Mouse (Mus musculus) gastrocnemius, adult 18-20 months (tissue): Measurements from ENCODE around the gene Olfr146. TPM values are rescaled to one million over a fixed set of nuclear protein-coding genes. Genes with fewer than 3 reads are reported as not detected.

ENCODE experiments used
- DNase-seq: peaks from one replicate; pipeline ENCODE4 v3.0.0; 2021; ENCODE audit warnings: low spot score
- long read RNA-seq, 2 experiments: library from polyadenylated mRNA; stranded (forward); transcript quantifications; one replicate each; pipeline ENCODE4 v2.0.0; 2021
- microRNA-seq: library from miRNA; unstranded; fragments of <30 nt; microRNA quantifications from one replicate; pipeline ENCODE4 v1.2.0, GENCODE M21; 2021
- total RNA-seq, 2 experiments: library from RNA; stranded (reverse); gene quantifications; 2 replicates each; pipeline ENCODE4 v1.2.3; 2021

Gene Olfr146
- not detected for total RNA-seq
- long read RNA-seq, experiment 1 = 0 reads
- long read RNA-seq, experiment 2 = 0 reads

DNA sequence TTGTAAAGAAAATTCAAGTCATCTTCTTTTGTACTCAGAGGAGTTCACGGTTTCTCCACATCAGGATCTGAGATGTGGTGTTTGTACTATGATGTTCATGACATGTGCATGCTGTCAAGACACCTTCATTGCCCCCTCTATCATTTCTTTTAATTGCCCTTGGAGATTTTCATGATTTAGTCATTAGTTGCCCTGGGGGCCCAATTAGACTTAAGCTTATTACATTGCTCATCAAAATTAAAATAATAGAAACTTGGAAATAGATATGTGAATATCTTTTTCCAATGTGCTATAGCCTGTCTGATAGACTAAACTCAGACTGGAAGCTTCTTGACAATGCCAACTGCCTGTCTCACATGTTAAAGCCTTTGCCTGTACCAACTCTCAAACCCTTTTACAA is at the start of gene Olfr146:
Gene Olfr146 (minus strand): TSS at position 101 of the 400 bp plus-strand sequence.
- no peak for DNase-seq

DNA sequence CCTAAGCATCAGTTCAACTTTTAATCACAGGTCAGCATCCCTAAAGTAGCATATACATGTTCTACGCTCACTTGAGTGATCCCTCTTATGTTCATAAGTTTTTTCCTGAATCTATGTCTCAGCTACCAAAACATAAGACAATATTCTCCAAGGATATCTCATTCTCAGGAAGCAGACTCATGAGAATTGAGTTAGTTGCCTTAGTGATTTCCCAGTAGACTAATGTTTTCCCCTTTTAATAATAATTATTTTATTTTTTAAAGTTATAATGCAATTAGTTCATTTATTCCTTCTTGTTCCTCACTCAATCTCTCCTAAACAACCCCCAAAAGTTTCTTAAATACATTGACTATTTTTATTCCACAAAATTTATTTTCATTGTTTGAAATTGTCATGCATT is 41.7 kb upstream of the Olfr146 start, which contains the start of gene Olfr937:
Gene Olfr937 (minus strand): TSS at position 101 of the 400 bp plus-strand sequence.
- no peak for DNase-seq

DNA sequence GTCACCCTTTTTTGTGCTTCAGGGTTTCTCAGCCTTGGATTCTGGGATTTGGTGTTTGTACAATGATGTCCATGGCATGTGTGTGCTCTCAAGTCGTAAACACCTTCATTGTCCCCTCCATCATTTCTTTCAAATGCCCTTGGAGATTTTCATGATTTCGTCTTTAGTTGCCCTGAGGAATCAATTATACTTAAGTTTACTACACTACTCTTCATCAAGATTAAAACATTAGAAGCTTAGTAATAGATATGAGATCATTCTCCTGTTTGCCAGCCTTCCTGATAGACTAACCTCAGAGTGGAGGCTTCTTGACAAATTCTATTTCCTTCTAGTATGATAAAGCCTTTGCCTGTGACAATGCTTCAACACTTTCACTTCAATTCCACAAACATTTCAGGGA is 23.6 kb downstream of the Olfr146 start, which contains the start of gene Olfr935:
Gene Olfr935 (minus strand): TSS at position 101 of the 400 bp plus-strand sequence.
- no peak for DNase-seq

DNA sequence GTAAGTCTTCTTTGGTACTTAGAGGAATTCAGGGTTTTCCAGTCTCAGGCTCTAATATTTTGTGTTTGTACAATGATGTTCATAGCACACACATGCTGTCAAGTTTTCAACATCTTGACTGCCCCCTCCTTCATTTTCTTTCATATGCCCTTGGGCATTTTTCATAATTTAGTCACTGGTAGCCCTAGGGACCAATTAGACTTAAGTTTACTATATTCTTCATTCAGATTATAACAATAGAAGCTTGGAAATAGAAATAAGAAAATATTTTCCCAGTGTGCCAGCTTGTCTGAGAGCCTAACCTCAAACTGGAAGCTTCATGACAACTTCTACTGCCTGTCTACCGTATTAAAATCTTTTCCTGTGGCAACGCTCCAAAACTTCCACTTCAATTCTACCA is 35.0 kb downstream of the Olfr146 start, which contains the start of gene Olfr934:
Gene Olfr934 (minus strand): TSS at position 101 of the 400 bp plus-strand sequence.
- no peak for DNase-seq

DNA sequence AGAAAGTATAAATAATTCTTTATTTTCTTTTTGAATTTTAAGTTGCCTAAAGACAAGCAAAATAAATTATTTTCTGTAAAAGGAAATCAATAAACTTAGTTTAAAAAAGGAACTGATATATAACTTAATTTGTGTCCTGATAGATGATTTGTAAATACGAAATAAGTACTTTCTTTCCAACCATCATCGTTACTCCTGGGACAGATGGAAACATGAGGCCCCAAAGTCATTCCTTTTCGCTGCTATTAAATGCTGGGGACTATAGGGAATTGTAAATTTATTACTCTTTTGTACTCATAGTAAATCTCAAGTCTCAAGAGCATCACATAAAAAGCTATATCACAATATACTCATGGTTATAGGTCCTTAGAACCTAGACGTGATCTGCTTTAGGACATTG is 51.2 kb downstream of the Olfr146 start, which contains the start of gene Olfr933:
Gene Olfr933 (plus strand): TSS at position 301 of the 400 bp plus-strand sequence.
- no peak for DNase-seq

Small RNAs within 50 kb of the gene (microRNA-seq; reads per million reads assigned to microRNA genes)
- gene Gm25529 = not detected

Other genes with a start within 250 kb of the Olfr146 start
- gene Olfr922, start 208.8 kb downstream of the Olfr146 start, total RNA-seq = not detected
- gene Olfr923, start 196.8 kb downstream of the Olfr146 start, total RNA-seq = not detected
- not detected for gene Olfr924, start 178.9 kb downstream of the Olfr146 start, total RNA-seq
- not detected for gene Olfr26, start 168.3 kb downstream of the Olfr146 start, total RNA-seq
- not detected for gene Olfr926, start 146.3 kb downstream of the Olfr146 start, total RNA-seq
- not detected for gene Olfr930, start 93.6 kb downstream of the Olfr146 start, total RNA-seq
- gene Olfr933, start 51.1 kb downstream of the Olfr146 start, total RNA-seq = not detected
- gene Olfr934, start 35.1 kb downstream of the Olfr146 start, total RNA-seq = not detected
- gene Olfr935, start 23.7 kb downstream of the Olfr146 start, total RNA-seq = not detected
- gene Olfr937, start 41.6 kb upstream of the Olfr146 start, total RNA-seq = not detected
- not detected for gene Olfr938, start 55.5 kb upstream of the Olfr146 start, total RNA-seq
- not detected for gene Olfr27, start 104.8 kb upstream of the Olfr146 start, total RNA-seq
- gene Olfr943, start 142.9 kb upstream of the Olfr146 start, total RNA-seq = not detected
- not detected for gene Olfr944, start 178.5 kb upstream of the Olfr146 start, total RNA-seq
- gene Olfr1537, start 226.6 kb upstream of the Olfr146 start, total RNA-seq = not detected